10 mouse cellular contexts compared by ENCODE assay signal in the genomic region with DNA sequence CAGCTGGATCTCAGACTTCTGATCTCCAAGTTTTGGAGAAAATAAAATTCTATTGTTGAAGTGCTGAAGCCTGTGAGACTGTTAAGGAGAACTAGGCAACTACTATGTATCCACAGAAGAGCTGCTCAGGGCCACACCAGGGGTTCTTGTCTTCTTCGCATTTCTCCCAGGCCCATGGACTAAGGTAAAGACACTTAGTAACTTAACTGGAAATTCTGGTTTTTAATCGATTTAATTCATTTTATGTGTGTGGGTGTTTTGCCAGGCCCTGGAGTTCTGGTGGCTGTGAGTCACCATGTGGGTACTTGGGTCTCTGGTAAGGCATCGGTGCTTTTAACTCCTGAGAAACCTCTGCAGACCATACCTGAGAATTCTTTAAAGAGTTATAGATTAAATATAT.
"Had no signal": no experiment of that assay in that cellular context is flagged by ENCODE, and none has a peak within 500 bp of the region (broad histone marks: within the 10 kb centered on the region; RNA-seq: fewer than 3 reads in every experiment).

No protein-coding gene starts in this region.

- H3K27me3 ChIP-seq: limb, embryonic 13.5 days; midbrain, embryonic 12.5 days; neural tube, embryonic 15.5 days had no signal

- H3K36me3 ChIP-seq: limb, embryonic 13.5 days; midbrain, embryonic 12.5 days; neural tube, embryonic 15.5 days had no signal

- H3K9ac ChIP-seq: limb, embryonic 13.5 days; liver, embryonic 14.5 days; midbrain, embryonic 12.5 days; neural tube, embryonic 15.5 days had no signal

- H3K4me3 ChIP-seq: midbrain, embryonic 12.5 days; myocyte; neural tube, embryonic 15.5 days had no signal

- DNase-seq: left cerebral cortex, postnatal 4 days; right cerebral cortex, adult 18-20 months; right cerebral cortex, postnatal 25 days; thymus, adult 2 months; thymus, postnatal 25 days had no signal

- H3K9me3 ChIP-seq: neural tube, embryonic 15.5 days had no signal

- H3K27ac ChIP-seq: limb, embryonic 13.5 days; liver, embryonic 14.5 days; midbrain, embryonic 12.5 days; neural tube, embryonic 15.5 days had no signal
